Mouse (Mus musculus) cerebellum, adult 2 months (tissue): ENCODE data around the gene Ethe1.

Source experiments
- CTCF ChIP-seq: fragments of 200-500 bp; IDR thresholded peaks from 2 replicates; pipeline ENCODE4 v1.5.1; 2011; ENCODE audit warnings: low read depth, mild to moderate bottlenecking, control low read depth, low read length, moderate library complexity, borderline replicate concordance; ENCODE audit not compliant: insufficient read depth
- POLR2A ChIP-seq: fragments of 200-500 bp; IDR thresholded peaks from 2 replicates; pipeline ENCODE4 v1.6.1; 2011; ENCODE audit warnings: low read length, control low read depth, borderline replicate concordance; ENCODE audit not compliant: insufficient read depth

- no peak for TF ChIP-seq CTCF
- TF ChIP-seq POLR2A = no peak
Observed at GRCm38 (mm10) chr7:24551985-24552759, 35.2 kb upstream of the Ethe1 start.
